Mouse (Mus musculus) bone marrow macrophage, adult 2 months (primary cell): ENCODE results near the gene Ppp1r26. TPM values are rescaled to one million over a fixed set of nuclear protein-coding genes. Genes with fewer than 3 reads are reported as not detected.

Source experiments
- H3K27ac ChIP-seq: 2 replicates; pipeline ENCODE4 v1.5.1; 2012; ENCODE audit warnings: low read depth, low read length; ENCODE audit not compliant: insufficient read depth
- H3K4me1 ChIP-seq: 2 replicates; pipeline ENCODE4 v1.6.1; 2012; ENCODE audit warnings: low read length; ENCODE audit not compliant: control insufficient read depth, insufficient read depth
- H3K4me3 ChIP-seq: 2 replicates; pipeline ENCODE4 v1.5.1; 2012; ENCODE audit warnings: mild to moderate bottlenecking, low read length, moderate library complexity; ENCODE audit not compliant: insufficient read depth
- CTCF ChIP-seq: IDR thresholded peaks from 2 replicates; pipeline ENCODE4 v1.5.1; 2012; ENCODE audit warnings: low read depth, mild to moderate bottlenecking, low read length, moderate library complexity
- POLR2A ChIP-seq: IDR thresholded peaks from 2 replicates; pipeline ENCODE4 v1.6.1; 2012; ENCODE audit warnings: mild to moderate bottlenecking, low read depth, low read length, borderline replicate concordance
- polyA plus RNA-seq: library from polyadenylated mRNA; stranded (reverse); fragments of >200 nt; gene quantifications from 2 replicates; pipeline ENCODE4 v1.2.4, GENCODE M21; 2012; ENCODE audit not compliant: missing spikeins, insufficient read depth, insufficient read length

The Ppp1r26 gene
- polyA plus RNA-seq: 0.40 and 0.60 TPM in 2 replicates

DNA sequence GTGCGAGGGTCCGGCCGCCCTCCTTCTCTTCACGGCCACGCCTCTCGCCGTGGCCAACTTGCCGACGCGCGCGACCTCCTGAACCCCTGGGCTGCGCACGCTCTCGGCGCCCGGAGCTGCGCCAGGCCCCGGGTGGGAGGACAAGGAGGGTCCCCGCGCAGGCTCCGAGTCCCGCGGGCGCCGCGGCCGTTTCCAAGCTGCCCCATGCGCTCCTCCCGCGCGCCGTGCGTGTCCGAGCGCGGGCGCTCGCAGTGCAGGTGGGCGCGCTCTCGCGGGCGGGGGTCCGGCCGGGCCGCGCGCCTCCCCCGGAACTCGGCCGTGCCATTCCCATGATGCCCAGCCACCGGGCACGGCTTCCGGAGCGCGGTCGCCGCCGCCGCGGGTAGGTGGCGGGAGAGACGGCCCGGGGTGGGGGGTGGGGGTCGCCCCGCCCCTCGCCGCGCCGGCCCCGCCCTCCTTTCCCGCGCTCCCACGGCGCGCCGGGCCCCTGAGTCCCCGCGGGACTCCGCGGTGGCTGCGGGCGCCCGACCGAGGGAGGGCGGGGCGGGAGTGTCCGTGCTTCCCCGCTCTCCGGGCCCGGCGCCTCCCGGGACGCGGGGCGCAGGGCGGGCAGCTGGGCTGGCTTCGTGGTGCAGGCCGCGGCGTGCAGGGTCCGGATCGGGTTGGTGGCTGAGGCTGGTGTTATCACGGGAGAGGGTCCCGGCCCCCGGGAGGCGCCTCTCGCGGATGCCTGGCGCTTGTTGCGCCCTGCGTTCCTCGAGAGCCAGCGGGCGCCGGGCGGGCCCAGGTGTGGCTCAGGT, at the start of gene Ppp1r26:
Ppp1r26 (plus strand) TSS at position 286 of the 800 bp plus-strand sequence.
- 0 out of 2 replicates have a peak, but pooled peaks cover 2% of the 10 kb centered on the region for H3K4me1 ChIP-seq
- TF ChIP-seq CTCF: no peak
- no peak for TF ChIP-seq POLR2A
- H3K4me3 ChIP-seq: peak within 1 kb of the TSS; percentile 88
- no peak within 1 kb of the TSS for H3K27ac ChIP-seq

DNA sequence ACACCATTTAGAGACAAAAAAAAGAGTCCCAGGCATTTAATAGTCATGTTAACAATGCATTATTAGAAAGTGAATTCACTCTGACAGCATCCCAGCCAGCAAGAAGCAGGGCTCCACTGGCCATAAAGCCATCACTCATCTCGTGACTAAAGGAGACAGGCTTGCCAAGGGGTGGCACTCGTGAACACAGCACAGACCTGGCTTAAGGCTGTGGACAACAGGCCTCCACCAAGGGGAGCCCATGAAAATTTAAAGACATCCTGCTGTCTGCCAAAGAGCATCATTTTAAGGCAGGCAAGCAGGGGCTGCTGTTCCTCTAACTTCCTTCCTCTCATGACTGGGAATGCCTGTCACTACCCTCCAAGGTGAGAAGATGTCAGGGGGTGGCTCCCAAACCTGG, 49.7 kb upstream of the Ppp1r26 start:
- Histone ChIP-seq H3K4me3 (no peak overlapping the region), H3K4me1 (peaks cover 40% of the 10 kb centered on the region), H3K27ac (no peak overlapping the region)
- TF ChIP-seq POLR2A: no peak
- TF ChIP-seq CTCF: no peak

DNA sequence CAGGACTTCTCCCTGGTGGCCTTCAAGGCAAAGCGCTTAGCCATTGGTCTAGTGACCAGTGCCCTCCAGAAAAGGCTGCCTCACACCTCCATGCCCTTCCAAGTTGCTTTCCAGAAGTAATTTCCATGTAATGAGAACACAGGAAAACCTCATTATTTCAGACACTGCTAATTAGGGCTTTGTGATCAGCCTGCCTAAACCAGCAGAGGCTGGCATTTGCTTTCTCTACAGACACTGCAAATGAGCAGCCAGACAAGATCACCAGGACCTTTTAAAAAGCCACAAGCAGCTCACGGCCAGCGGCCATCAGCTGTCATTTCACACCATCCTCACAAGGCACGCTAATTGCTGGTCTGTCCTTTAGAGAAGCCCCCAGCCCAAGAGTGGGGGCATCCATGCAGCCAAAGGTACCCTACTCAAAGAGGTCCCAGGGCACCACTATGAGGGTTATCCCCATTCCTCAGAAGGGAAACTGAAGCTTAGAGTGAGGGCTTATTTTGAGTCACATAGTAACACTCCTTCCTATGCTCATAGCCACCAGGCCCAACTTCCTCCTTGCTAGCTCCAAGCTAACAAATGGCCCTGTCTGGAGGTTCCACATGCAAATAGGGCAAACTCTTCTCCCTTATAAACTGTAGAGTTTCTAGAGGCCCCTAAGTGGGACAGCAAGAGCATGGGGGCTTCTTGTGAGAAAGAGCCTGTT, 49.0 kb upstream of the Ppp1r26 start:
- no peak for TF ChIP-seq CTCF
- no peak for TF ChIP-seq POLR2A
- peaks cover 46% of the 10 kb centered on the region for H3K4me1 ChIP-seq
- peak overlapping the region; percentile 60 for H3K27ac ChIP-seq
- no peak overlapping the region for H3K4me3 ChIP-seq

DNA sequence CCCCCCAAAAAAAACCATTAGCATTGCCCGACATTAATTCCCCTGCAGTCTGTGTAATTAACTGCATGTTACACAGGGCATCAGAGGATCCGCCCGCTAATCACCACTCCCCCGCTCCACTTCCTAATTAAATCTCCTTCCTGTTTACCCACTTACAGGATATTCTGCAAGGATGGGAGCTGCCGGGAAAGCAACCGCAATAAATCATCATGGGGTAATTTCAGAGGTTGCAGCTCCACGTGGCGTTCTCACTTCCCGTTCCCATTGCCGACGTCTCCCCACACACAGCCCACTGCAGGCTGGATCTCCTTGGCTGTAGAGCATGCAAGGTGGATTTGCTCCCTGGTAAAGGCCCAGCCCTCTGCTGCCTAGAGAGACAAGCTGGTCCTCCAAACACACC, 45.0 kb upstream of the Ppp1r26 start:
- H3K4me1 ChIP-seq: peaks cover 70% of the 10 kb centered on the region
- TF ChIP-seq POLR2A: no peak
- no peak for TF ChIP-seq CTCF
- no peak overlapping the region for H3K4me3 ChIP-seq
- H3K27ac ChIP-seq: peak overlapping the region; percentile 98

DNA sequence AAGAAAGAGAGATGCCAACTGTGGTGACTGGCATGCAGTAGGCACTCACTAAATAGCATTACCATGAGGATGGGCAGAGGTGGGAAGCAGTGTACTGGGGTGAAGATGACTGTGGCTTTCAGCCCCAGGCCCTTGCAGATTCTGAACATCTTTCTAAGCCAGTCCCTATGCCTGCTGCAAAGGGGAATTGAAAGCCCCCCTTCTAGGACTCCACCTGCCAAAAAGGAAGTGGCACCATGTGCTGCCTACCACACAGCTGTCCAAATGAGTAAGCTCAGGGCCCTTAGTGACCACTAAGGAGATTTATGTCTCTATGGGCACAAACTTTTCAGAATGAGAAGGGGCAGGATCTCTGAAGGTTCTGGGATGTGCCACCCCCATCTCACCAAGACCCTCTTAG, 44.5 kb upstream of the Ppp1r26 start:
- H3K4me1 ChIP-seq: peaks cover 66% of the 10 kb centered on the region
- H3K4me3 ChIP-seq: no peak overlapping the region
- H3K27ac ChIP-seq: peak overlapping the region; percentile 98
- no peak for TF ChIP-seq POLR2A
- TF ChIP-seq CTCF: no peak

DNA sequence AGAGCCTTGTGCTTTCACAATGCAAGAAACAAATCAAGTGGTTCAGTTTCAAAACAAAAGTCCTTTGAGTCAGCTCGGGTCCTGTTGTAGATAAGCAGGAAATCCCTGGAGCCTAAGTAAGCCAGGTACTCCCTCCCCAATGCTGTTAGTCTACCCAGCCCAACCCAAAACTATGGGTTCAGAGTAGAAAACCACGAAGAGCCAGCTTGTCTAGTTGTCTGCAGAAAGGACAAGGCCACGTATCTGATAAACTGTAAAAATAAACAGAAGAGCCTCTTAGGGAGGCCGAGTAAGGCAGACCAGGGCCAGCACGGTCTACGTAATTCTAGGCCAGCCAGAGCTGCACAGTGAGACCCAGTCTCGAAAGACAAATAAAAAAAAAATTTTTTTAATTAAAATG, 38.8 kb upstream of the Ppp1r26 start:
- Histone ChIP-seq H3K27ac (no peak overlapping the region), H3K4me3 (no peak overlapping the region), H3K4me1 (peaks cover 40% of the 10 kb centered on the region)
- TF ChIP-seq CTCF: no peak
- no peak for TF ChIP-seq POLR2A

DNA sequence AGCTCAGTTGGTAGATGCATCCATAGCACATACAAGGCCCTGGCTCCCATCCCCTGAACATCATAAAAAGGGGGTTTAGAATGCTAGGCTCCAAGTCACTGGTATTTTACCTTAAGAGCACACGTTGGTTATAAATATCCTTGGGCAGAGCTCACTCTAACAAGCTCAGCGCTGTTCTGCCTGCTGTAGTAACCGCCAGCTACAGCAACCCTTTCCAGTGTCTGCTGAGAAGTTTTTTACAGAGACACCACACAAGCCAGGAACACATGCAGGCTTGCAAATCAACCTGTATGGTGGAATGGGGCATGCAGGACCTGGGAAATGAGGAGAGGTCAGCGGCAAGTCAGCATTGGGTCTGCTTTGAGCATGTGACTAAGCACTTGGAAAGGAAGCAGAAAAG, 37.5 kb upstream of the Ppp1r26 start:
- no peak for TF ChIP-seq POLR2A
- no peak for TF ChIP-seq CTCF
- Histone ChIP-seq H3K4me3 (no peak overlapping the region), H3K27ac (no peak overlapping the region), H3K4me1 (peaks cover 26% of the 10 kb centered on the region)

DNA sequence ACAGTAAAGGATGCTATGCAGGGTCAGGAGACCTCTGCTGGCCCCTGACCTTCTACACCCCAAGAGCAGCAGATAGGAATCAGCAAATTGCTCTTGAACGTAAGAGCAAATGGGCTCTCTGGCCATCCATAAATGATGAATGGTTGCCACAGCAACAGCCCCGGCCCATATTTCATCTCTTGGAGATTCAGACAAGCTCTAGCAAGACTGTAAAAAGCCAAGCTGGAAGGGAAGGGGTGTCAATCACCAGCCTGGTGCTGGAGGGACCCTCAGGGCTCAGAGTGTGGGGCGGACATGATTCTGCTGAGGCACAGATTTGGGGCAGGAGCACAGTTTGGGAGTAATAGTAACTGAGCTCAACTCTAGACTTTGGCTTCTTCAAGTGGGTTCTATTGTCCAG, 37.0 kb upstream of the Ppp1r26 start:
- TF ChIP-seq POLR2A (no peak), CTCF (no peak)
- Histone ChIP-seq H3K4me1 (peaks cover 26% of the 10 kb centered on the region), H3K27ac (no peak overlapping the region), H3K4me3 (no peak overlapping the region)

DNA sequence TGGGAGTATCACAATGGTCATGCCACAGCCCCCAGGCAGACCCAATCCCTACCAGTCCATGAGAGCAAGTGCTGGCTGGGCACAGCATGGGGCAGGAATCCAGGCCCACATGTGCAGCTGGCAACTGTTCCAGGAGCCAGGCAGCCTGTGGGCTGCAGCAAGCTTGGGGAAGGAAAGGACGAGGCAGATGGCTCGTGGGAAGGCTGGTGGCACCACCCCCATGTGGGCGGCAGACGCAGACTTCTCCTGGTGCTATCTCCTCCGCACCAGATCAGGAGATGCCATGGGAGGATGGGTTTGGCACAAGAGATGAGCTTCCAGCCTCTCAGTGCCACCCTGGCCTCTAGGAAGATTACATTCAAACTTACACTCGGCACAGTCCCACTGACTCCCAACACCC, 33.7 kb upstream of the Ppp1r26 start:
- H3K27ac ChIP-seq: no peak overlapping the region
- TF ChIP-seq CTCF (no peak), POLR2A (no peak)
- peaks cover 34% of the 10 kb centered on the region for H3K4me1 ChIP-seq
- H3K4me3 ChIP-seq: no peak overlapping the region
